Mouse (Mus musculus) retina, embryonic 14.5 days (tissue): Measurements from ENCODE around the gene Elf2.

ENCODE experiments used
- DNase-seq: peaks from one replicate; pipeline ENCODE4 v3.0.0-alpha.2; 2015; ENCODE audit warnings: low spot score

The Elf2 gene

DNA sequence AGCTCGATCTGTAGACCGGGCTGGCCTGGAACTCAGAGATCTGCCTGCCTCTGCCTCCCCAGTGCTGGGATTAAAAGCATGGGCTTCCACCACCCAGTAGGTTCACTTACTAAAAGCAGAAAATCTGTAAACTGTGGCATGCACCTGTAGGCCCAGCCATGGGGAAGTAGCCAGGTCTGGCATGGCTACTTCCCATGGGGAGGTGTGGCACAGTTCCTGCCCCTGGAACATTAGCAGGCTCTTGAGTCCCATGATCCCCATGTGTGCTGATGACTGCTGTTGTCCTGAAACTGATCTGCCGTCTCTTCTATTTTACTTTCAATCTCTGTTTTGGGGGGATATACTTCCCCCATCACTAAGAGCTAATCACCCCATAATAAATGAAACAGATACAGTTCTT lies 127.4 kb downstream of the Elf2 start:
- no peak for DNase-seq

DNA sequence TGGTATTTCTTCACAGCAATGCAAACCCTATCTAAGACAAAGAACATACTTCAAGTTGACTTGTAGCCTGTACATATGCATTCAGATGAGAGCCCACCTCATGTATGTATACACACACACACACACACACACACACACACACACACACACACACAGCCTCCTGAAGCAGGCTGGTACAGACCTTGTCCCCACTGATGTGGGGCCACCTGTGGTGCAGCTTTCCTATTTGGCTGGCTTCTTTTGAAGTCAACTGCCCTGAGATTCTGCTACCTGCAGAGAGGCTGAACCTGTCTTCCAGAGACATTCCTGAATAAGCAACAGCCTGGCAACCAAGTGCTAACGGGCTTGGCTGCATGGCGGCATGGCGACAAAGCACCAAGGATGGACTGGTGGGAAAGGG lies 130.0 kb downstream of the Elf2 start:
- DNase-seq, result no peak

GRCm38 (mm10) chr3:51209503-51210314 lies 130.8 kb downstream of the Elf2 start:
- DNase-seq, result no peak

- no peak for DNase-seq
Observed at GRCm38 (mm10) chr3:51208633-51209032, 131.8 kb downstream of the Elf2 start.

GRCm38 (mm10) chr3:51206521-51206920 lies 133.9 kb downstream of the Elf2 start:
- no peak for DNase-seq

DNA sequence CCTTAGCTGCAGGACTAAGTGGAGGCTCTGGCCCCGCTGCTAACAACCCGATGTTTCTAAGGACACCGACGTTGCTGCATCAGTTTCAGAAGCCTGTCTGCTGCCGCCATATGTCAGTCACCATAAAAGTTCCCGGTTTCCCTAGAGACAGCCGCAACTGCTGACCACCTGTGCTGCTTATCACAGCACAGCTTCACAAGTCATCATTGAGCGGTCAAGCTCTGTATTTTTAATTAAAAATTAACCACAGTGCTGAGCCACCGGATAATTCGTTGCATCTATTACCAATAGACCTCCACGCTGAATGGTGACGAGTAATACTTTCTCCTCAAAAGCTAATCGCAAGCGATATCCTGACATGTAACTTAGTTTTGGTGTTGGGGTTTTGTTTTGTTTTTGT lies 135.6 kb downstream of the Elf2 start:
- no peak for DNase-seq

- DNase-seq, result no peak
Observed at GRCm38 (mm10) chr3:51204441-51204840, 136.0 kb downstream of the Elf2 start.

GRCm38 (mm10) chr3:51203906-51204305 lies 136.6 kb downstream of the Elf2 start:
- no peak for DNase-seq
